Mouse (Mus musculus) MEL (cell line): ENCODE results near the gene Scn1b.

Experiments used
- EP300 ChIP-seq, 2 experiments: IDR thresholded peaks; 2 replicates each; pipeline ENCODE4 v1.6.1; 2011; ENCODE audit warnings: improper control_type of control experiment in 2 of 2, low read length in 2 of 2, low read depth in 1 of 2, mild to moderate bottlenecking in 1 of 2
- GABPA ChIP-seq: IDR thresholded peaks from 2 replicates; pipeline ENCODE4 v1.6.1; 2012; ENCODE audit warnings: low read depth, mild to moderate bottlenecking, inconsistent platforms, low read length, improper control_type of control experiment, moderate library complexity
- POLR2AphosphoS2 ChIP-seq: IDR thresholded peaks from 2 replicates; pipeline ENCODE4 v1.6.1; 2011; ENCODE audit warnings: low read length, improper control_type of control experiment
- TAL1 ChIP-seq: IDR thresholded peaks from 2 replicates; pipeline ENCODE4 v1.6.1; 2012; ENCODE audit warnings: mild to moderate bottlenecking, inconsistent platforms, low read length, moderate library complexity, mixed read lengths

DNA sequence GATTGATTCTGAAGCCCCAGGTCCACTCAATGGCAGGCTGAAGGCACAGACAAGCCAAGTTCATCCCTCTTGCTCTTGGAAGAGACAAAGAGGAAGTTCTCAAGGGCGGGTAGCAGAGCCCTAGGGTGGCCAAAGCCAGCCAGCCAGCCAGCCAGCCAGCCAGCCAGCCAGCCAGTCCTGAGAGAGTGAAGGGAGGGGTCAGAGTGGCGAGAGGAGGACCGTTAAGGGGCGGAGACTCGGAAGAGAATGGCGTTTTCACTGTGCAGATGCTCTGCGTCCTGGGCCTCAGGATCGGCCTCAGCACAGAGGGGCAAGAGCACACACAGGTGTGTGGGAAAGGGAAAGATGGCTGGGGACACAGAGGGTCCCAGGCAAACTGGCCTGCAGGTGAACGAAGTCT is 22.0 kb upstream of the Scn1b start:
- TF ChIP-seq GABPA = no peak
- no peak for TF ChIP-seq POLR2AphosphoS2
- TF ChIP-seq EP300 (IDR thresholded peaks at IDR 0.05; ENCODE audit: low read depth in 1 of 2, low read length in 2 of 2) = no peak
- no peak for TF ChIP-seq TAL1
